Mouse (Mus musculus): ENCODE data around the gene Itprip. TPM values are rescaled to one million over a fixed set of nuclear protein-coding genes. Genes with fewer than 3 reads are reported as not detected.

Gene Itprip
- polyA plus RNA-seq, 1 experiment: 0.18 TPM

DNA sequence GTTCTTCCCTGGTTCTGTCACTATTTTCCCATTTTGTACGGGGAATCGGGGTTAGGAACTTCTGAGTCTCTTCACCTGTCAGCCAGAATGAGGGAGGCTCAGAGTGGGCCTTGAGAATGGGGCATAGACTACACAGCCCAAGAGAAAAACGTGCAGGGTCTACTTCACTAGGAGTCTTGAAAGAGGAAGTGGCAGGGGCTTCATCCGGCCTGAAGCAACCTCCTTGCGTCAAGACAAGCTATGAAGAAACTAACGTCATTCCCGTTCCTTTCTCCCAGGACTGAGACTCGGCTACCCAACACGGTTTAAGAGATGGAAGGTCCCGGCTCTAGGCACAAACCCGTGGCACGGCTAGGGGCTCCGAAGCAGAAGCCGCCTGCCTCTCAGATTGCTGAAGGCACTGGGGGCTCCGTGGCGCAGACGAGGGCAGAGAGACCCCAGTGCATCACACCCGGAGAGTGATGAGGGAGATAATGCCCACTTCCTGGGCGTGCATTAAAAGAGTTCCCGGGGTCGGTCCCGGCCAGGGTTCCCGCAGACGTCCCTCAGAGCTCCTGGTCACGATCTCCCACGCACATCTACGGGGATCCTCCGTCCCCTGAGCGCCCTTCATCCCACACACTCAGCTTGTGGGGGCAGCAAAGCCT lies 521 bp downstream of the Itprip start:
- peaks cover 43% of the 10 kb centered on the region for H3K4me1 ChIP-seq (ENCODE audit: control insufficient read depth)
- peaks cover 5% of the 10 kb centered on the region for H3K36me3 ChIP-seq (ENCODE audit: control insufficient read depth)
- no peaks in the 10 kb centered on the region for H3K9me3 ChIP-seq (ENCODE audit: control insufficient read depth, low read length)
- TF ChIP-seq TAL1 (IDR thresholded peaks at IDR 0.05; ENCODE audit: low read length): no peak
- TF ChIP-seq GATA1 (IDR thresholded peaks at IDR 0.05; ENCODE audit: low read length): no peak
- H3K4me3 ChIP-seq (replicated peaks): peak overlapping the region; percentile 94
- H3K27me3 ChIP-seq (ENCODE audit: control insufficient read depth): peaks cover 7% of the 10 kb centered on the region; the same call in 1 of the 2 replicates

DNA sequence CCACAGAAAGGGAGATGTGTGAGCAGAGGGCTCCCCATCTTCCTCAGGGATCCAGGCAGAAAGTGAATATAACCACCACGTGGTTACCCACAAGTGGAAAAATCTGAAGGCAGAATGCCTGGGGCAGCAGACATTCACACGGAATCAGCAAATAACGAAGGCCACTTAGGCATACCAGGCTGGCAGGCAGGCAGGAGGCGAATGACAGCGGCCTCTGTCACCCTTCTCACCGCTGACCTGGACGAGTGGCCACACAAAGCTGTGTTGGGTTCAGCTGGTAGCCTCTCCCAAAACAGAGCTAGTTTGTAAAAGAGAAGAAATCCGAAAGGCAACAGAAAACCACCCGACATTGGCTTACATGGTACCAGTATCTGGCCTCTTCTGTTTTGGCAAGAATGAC lies 1.1 kb downstream of the Itprip start:
- TF ChIP-seq GATA1 (IDR thresholded peaks at IDR 0.05; ENCODE audit: low read length) (no peak), TAL1 (IDR thresholded peaks at IDR 0.05; ENCODE audit: low read length) (no peak)
- H3K9me3 ChIP-seq (ENCODE audit: control insufficient read depth, low read length): no peaks in the 10 kb centered on the region
- H3K4me1 ChIP-seq (ENCODE audit: control insufficient read depth): peaks cover 43% of the 10 kb centered on the region
- peaks cover 7% of the 10 kb centered on the region; the same call in 1 of the 2 replicates for H3K27me3 ChIP-seq (ENCODE audit: control insufficient read depth)
- peaks cover 8% of the 10 kb centered on the region for H3K36me3 ChIP-seq (ENCODE audit: control insufficient read depth)
- peak overlapping the region; percentile 94 for H3K4me3 ChIP-seq (replicated peaks)

DNA sequence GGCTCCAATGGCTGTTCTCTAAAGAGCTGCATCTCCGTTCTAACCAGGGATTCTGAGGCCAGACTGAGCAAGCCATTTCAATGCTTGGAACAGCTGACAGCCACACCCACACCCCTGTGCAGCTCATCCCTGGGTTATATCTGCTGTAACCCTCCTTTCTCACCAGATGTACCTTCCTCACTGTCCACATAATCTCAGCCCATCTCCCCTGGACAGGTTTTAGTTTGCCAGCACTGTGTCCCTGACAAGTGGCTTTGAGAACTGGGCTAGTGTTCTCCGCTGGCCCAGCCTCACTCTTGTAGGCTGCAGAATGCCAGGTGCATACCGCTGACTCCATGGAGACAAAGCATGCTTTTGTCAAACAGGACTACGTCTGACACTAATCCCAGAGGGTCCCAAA lies 1.7 kb downstream of the Itprip start:
- H3K4me1 ChIP-seq (ENCODE audit: control insufficient read depth): peaks cover 43% of the 10 kb centered on the region
- peaks cover 8% of the 10 kb centered on the region for H3K36me3 ChIP-seq (ENCODE audit: control insufficient read depth)
- no peak for TF ChIP-seq TAL1 (IDR thresholded peaks at IDR 0.05; ENCODE audit: low read length)
- no peak for TF ChIP-seq GATA1 (IDR thresholded peaks at IDR 0.05; ENCODE audit: low read length)
- peaks cover 7% of the 10 kb centered on the region; the same call in 1 of the 2 replicates for H3K27me3 ChIP-seq (ENCODE audit: control insufficient read depth)
- H3K9me3 ChIP-seq (ENCODE audit: control insufficient read depth, low read length): no peaks in the 10 kb centered on the region
- peak overlapping the region; percentile 94 for H3K4me3 ChIP-seq (replicated peaks)

DNA sequence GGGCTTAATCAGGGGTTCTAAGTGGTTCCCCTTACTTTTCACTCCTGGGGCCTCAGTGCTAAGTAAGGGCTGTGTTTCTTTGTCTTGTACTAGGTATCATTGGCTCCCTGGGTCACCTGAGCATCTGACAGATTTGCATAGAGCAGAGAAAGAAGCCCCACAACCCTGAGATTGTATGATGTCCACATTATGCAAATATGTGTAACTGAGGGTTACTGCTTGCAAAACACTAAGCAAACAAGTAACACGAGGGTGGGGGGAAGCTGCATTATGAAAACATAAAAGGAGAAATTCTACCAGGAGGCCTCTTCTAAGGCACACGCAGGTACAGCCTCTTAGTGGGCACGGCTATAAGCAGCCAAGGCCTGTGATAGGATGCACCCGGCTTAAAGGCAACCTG lies 3.8 kb downstream of the Itprip start:
- peaks cover 7% of the 10 kb centered on the region; the same call in 1 of the 2 replicates for H3K27me3 ChIP-seq (ENCODE audit: control insufficient read depth)
- no peak for TF ChIP-seq TAL1 (IDR thresholded peaks at IDR 0.05; ENCODE audit: low read length)
- no peak for TF ChIP-seq GATA1 (IDR thresholded peaks at IDR 0.05; ENCODE audit: low read length)
- H3K4me3 ChIP-seq (replicated peaks): no peak overlapping the region
- H3K4me1 ChIP-seq (ENCODE audit: control insufficient read depth): peaks cover 56% of the 10 kb centered on the region
- peaks cover 17% of the 10 kb centered on the region for H3K36me3 ChIP-seq (ENCODE audit: control insufficient read depth)
- no peaks in the 10 kb centered on the region for H3K9me3 ChIP-seq (ENCODE audit: control insufficient read depth, low read length)

DNA sequence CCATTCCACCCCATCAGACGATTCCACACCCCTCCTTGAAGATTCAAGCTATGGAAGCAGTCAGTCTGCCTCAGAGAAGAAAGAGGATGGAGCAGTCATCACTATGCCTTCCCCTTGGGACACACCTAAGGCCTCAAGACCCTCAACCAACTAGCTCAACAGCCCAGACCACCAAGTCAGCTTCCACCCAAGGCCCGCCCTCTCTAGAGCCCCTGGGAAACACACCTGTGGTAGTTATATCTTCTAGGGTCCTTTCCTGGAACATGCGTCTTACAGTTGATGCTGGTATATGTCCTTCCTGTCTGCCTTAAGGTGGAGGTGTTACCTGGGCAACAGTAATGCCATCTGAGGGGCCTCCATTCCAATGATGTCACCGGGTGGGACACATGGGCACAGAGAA lies 4.9 kb downstream of the Itprip start:
- Histone ChIP-seq H3K4me1 (ENCODE audit: control insufficient read depth) (peaks cover 56% of the 10 kb centered on the region), H3K27me3 (ENCODE audit: control insufficient read depth) (peaks cover 7% of the 10 kb centered on the region; the same call in 1 of the 2 replicates), H3K9me3 (ENCODE audit: control insufficient read depth, low read length) (no peaks in the 10 kb centered on the region), H3K4me3 (replicated peaks) (no peak overlapping the region), H3K36me3 (ENCODE audit: control insufficient read depth) (peaks cover 17% of the 10 kb centered on the region)
- TF ChIP-seq TAL1 (IDR thresholded peaks at IDR 0.05; ENCODE audit: low read length): no peak
- no peak for TF ChIP-seq GATA1 (IDR thresholded peaks at IDR 0.05; ENCODE audit: low read length)

DNA sequence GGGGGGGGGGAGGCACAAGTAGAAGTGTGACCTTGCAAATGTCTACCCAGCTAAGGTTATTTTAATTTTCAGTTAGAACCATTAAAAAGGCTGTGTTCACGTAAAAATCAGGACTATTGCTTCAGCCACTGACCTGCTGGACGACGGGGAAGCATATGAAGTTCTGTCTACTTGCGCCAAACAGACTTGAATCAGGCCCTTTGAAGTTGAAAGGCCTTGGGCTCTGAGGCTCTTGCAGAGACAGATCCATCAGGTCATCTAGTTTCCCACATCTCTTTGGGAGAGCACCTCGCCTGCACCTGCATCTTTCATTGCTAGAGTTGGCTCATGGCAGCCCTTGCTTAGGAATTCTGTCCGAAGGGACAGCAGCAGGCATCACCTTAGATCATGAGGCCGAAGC lies 5.8 kb downstream of the Itprip start:
- Histone ChIP-seq H3K4me1 (ENCODE audit: control insufficient read depth) (peaks cover 55% of the 10 kb centered on the region), H3K9me3 (ENCODE audit: control insufficient read depth, low read length) (no peaks in the 10 kb centered on the region), H3K27me3 (ENCODE audit: control insufficient read depth) (peaks cover 3% of the 10 kb centered on the region; the same call in 1 of the 2 replicates), H3K36me3 (ENCODE audit: control insufficient read depth) (peaks cover 17% of the 10 kb centered on the region), H3K4me3 (replicated peaks) (no peak overlapping the region)
- no peak for TF ChIP-seq GATA1 (IDR thresholded peaks at IDR 0.05; ENCODE audit: low read length)
- TF ChIP-seq TAL1 (IDR thresholded peaks at IDR 0.05; ENCODE audit: low read length): no peak

DNA sequence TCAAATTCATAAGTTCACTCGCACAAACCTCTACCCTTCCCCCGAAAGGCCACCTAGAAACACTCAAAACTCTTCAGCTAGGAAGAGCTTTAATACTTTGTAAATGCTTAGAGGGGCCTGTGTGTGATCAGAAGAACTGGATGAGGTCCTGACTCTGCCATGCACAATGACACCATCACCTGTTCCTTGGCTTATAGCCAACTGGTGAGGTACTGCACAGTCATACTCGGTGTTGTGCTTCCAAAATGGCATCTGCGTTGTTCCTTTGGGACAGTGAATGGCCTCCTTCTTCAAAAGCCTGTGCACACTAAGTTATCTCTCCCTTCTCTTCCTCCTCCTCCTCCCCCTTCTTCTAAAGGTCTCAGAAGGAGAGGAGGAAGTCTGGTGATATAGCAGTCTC lies 8.3 kb downstream of the Itprip start:
- Histone ChIP-seq H3K4me1 (ENCODE audit: control insufficient read depth) (peaks cover 51% of the 10 kb centered on the region), H3K36me3 (ENCODE audit: control insufficient read depth) (peaks cover 22% of the 10 kb centered on the region), H3K9me3 (ENCODE audit: control insufficient read depth, low read length) (no peaks in the 10 kb centered on the region), H3K27me3 (ENCODE audit: control insufficient read depth) (no peaks in the 10 kb centered on the region), H3K4me3 (replicated peaks) (no peak overlapping the region)
- TF ChIP-seq GATA1 (IDR thresholded peaks at IDR 0.05; ENCODE audit: low read length): no peak

DNA sequence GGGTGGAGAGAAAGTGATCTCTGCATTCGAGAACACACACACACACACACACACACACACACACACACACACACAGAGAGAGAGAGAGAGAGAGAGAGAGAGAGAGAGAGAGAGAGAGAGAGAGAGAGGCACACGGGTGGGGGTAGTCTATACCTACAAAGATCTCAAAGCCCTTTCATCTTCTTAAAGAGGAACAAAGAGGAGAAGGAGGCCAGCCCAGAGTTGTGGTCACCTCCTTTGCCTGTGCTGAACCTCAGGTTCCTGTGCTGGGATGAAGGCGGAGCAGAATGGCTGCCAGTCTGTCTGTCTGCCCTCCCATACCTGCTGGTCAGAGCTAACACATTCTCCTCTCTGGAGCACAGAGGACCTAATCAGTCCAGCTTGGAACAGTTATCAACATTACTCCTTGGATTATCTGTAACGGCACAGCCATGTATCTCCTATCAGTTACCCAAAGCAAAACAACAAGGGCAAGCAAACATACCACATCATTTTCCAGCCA lies 8.9 kb downstream of the Itprip start:
- Histone ChIP-seq H3K4me3 (replicated peaks) (peak overlapping the region; percentile 54), H3K27me3 (ENCODE audit: control insufficient read depth) (no peaks in the 10 kb centered on the region), H3K36me3 (ENCODE audit: control insufficient read depth) (peaks cover 23% of the 10 kb centered on the region), H3K4me1 (ENCODE audit: control insufficient read depth) (peaks cover 56% of the 10 kb centered on the region), H3K9me3 (ENCODE audit: control insufficient read depth, low read length) (no peaks in the 10 kb centered on the region)
- no peak for TF ChIP-seq TAL1 (IDR thresholded peaks at IDR 0.05; ENCODE audit: low read length)
- TF ChIP-seq GATA1 (IDR thresholded peaks at IDR 0.05; ENCODE audit: low read length): no peak

DNA sequence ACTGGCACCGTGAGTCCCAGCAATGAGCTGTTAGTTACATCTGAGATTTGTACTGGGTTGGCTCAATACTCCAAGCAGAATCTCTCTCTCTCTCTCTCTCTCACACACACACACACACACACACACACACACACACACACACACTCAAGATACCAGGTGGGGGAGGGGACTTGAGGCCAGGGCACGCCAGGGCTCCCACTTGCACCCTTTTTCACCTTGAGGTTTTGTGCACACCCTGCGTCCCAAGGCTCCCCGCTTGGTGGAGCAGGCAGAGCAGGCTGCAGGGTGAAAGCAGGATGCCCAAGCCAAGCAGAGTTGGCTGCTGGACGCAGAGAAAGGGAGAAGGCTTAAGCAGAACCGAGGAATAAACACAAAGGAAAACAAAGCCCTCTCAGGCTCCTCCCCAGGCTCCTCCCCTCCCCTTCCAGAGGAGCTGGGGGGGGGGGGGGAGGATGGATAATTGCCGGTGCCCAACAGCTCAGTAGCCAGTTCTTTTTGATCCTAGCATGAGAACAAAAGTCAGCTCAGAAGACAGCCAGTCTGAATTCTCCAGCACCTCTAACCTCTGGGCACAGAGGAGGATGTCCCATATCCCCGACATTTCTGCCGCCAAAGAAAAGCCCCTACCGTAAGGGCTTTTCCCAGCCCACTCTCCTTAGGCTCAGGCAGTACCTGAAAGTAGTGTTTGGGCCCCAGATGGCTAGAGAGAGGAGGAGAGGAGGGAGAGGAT lies 9.5 kb downstream of the Itprip start:
- no peaks in the 10 kb centered on the region for H3K9me3 ChIP-seq (ENCODE audit: control insufficient read depth, low read length)
- H3K27me3 ChIP-seq (ENCODE audit: control insufficient read depth): no peaks in the 10 kb centered on the region
- TF ChIP-seq TAL1 (IDR thresholded peaks at IDR 0.05; ENCODE audit: low read length): no peak
- TF ChIP-seq GATA1 (IDR thresholded peaks at IDR 0.05; ENCODE audit: low read length): no peak
- peak overlapping the region; percentile 54 for H3K4me3 ChIP-seq (replicated peaks)
- H3K4me1 ChIP-seq (ENCODE audit: control insufficient read depth): peaks cover 58% of the 10 kb centered on the region
- peaks cover 27% of the 10 kb centered on the region for H3K36me3 ChIP-seq (ENCODE audit: control insufficient read depth)
